Mouse (Mus musculus) G1E (cell line): ENCODE results near the gene Atad5.

ENCODE experiments used
- CTCF ChIP-seq: IDR thresholded peaks from 2 replicates; pipeline ENCODE4 v1.5.1; 2012; ENCODE audit warnings: low read depth, low read length, inconsistent platforms, mixed read lengths
- GATA1 ChIP-seq: IDR thresholded peaks from 2 replicates; pipeline ENCODE4 v1.6.1; 2012; ENCODE audit warnings: borderline replicate concordance, low read length, inconsistent platforms, mixed read lengths
- GATA2 ChIP-seq: IDR thresholded peaks from 2 replicates; pipeline ENCODE4 v1.6.1; 2012; ENCODE audit warnings: low read depth, low read length, inconsistent platforms, borderline replicate concordance

DNA sequence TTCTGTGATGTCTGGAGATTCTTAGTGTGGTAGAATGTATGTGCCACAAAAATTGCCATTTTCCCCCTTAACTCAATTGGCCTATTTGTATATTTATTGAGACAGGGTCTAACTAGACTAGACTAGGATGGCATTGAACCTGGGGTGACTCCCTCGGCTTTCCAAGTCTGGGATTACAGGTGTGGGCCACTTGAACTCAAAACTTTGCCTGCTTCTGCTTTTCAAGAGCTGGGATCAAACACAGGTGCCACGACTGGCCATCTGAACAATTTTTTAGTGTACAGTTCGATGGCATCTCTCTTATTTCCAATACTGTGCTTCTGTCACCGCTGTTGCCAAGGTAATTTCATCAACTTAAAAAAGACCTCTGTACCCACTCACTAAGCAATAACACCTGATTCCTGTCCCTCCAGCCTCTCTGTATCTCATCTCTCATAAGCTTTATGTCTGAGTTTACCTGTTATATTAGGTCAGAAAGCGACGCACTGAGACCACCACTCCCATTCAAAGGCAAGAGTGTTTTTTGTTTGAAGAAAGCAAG lies 95.4 kb downstream of the Atad5 start:
- TF ChIP-seq CTCF, result no peak
- TF ChIP-seq GATA1, result no peak
- no peak for TF ChIP-seq GATA2
